Mouse (Mus musculus): ENCODE results near the gene Zfp711. TPM values are rescaled to one million over a fixed set of nuclear protein-coding genes. Genes with fewer than 3 reads are reported as not detected.

The Zfp711 gene
- total RNA-seq (2021) = 10 to 100 TPM; 20.6 to 23.5 TPM

GRCm38 (mm10) chrX:112600511-112601305, at the start of gene Zfp711:
Gene Zfp711, plus strand, starts transcription at chrX:112600526.
- intact Hi-C loops (cut with DNase I) = no loop called here
- DNase-seq (ENCODE audit: extremely low spot score in 1 of 2, low spot score in 2 of 2) = peak; percentile 59 to 79

- intact Hi-C loops (cut with DNase I) = no loop called here
Observed at GRCm38 (mm10) chrX:112567716-112568115, 32.6 kb upstream of the Zfp711 start.

GRCm38 (mm10) chrX:112601306-112602120, 1.2 kb downstream of the Zfp711 start:
- intact Hi-C loops (cut with DNase I) = no loop called here
- DNase-seq (ENCODE audit: extremely low spot score in 1 of 2, low spot score in 2 of 2) = peak; percentile 7 to 31

More at GRCm38 (mm10) chrX:112567716-112568115, 32.6 kb upstream of the Zfp711 start:
- no peak for DNase-seq (ENCODE audit: extremely low spot score in 1 of 2, low spot score in 2 of 2)

GRCm38 (mm10) chrX:112675525-112675924, 75.2 kb downstream of the Zfp711 start:
- DNase-seq (ENCODE audit: extremely low spot score in 1 of 2, low spot score in 2 of 2) = no peak
- intact Hi-C loops (cut with DNase I) = no loop called here

GRCm38 (mm10) chrX:112680605-112681004, 80.3 kb downstream of the Zfp711 start:
- DNase-seq (ENCODE audit: extremely low spot score in 1 of 2, low spot score in 2 of 2) = no peak
- intact Hi-C loops (cut with DNase I) = no loop called here

Other genes with a start within 250 kb of the Zfp711 start
- not detected for gene Satl1, start 193.7 kb upstream of the Zfp711 start, total RNA-seq (2021)
- not detected for gene 2010106E10Rik, start 105.3 kb upstream of the Zfp711 start, total RNA-seq (2021)
- not detected for gene Pof1b, start 98.1 kb downstream of the Zfp711 start, total RNA-seq (2021)

All from left cerebral cortex, postnatal 10 days (tissue).